Mouse (Mus musculus): ENCODE measurements around the gene Neil3. TPM values are rescaled to one million over a fixed set of nuclear protein-coding genes. Genes with fewer than 3 reads are reported as not detected.

Gene Neil3
- polyA plus RNA-seq, 1 experiment from 2014 or later: 20.5 TPM

DNA sequence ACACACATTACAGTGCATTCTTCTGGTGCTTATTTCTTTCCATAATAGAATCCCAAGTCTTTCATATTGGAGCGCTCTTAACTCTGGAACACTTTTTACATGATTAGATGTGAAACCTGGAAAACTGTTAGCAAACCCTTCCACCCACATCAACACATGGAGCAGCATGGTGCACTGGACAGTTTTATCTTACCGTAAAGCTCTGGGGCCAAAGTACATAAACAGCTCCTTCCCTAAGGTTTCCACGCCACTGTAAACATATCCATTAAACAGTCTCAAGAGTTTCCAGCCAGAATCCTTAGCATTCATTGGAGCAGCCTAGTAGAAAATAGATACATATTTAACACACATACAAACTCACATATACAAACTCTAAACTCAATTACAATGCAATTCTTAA is 15.4 kb downstream of the Neil3 start:
- Histone ChIP-seq H3K9me3 (ENCODE audit: low read length) (no peaks in the 10 kb centered on the region), H3K27ac (ENCODE audit: low read depth) (no peak overlapping the region), H3K4me3 (ENCODE audit: low read depth, low read length) (no peak overlapping the region), H3K4me1 (ENCODE audit: insufficient read depth) (no peaks in the 10 kb centered on the region), H3K9ac (replicated peaks) (no peak overlapping the region), H3K27me3 (ENCODE audit: insufficient read depth, low read length) (no peaks in the 10 kb centered on the region), H3K4me2 (ENCODE audit: low read depth, low read length) (no peak overlapping the region), H3K36me3 (replicated peaks; ENCODE audit: insufficient read depth, low read length) (peaks cover 8% of the 10 kb centered on the region; the same call in 1 of the 2 replicates)
- TF ChIP-seq CTCF (IDR thresholded peaks at IDR 0.05; ENCODE audit: low read depth) (no peak), EP300 (IDR thresholded peaks at IDR 0.05; ENCODE audit: low read depth) (no peak)
- ATAC-seq (no peak), DNase-seq (no peak)
- WGBS (ENCODE audit: insufficient replicate concordance): 85% methylated on average over 3 of the region's 3 CpGs

DNA sequence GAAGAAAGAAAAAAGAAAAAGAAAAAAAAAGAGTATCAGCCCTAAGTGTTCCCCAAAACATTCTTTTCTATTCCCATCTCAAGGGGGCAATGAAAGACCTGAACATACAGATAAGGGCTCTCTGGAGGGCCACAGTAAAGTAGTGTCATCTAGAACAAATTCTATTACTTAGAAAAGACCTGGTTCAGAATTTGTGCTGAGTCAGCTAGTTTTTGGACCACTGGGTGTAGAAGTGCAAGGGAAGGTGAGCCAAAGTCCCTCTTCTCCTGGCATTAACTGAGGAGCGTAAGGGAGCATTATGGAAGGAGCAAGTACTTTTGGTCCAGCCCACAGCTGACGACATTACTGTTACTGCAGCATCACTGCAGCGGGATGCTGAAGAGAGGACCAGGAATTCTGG is 19.7 kb downstream of the Neil3 start:
- H3K9me3 ChIP-seq (ENCODE audit: low read length): no peaks in the 10 kb centered on the region
- no peak overlapping the region for H3K27ac ChIP-seq (ENCODE audit: low read depth)
- H3K4me1 ChIP-seq (ENCODE audit: insufficient read depth): no peaks in the 10 kb centered on the region
- H3K4me3 ChIP-seq (ENCODE audit: low read depth, low read length): no peak overlapping the region
- H3K27me3 ChIP-seq (ENCODE audit: insufficient read depth, low read length): no peaks in the 10 kb centered on the region
- no peak for ATAC-seq
- no peak overlapping the region for H3K9ac ChIP-seq (replicated peaks)
- no peak for DNase-seq
- peaks cover 8% of the 10 kb centered on the region; the same call in 1 of the 2 replicates for H3K36me3 ChIP-seq (replicated peaks; ENCODE audit: insufficient read depth, low read length)
- H3K4me2 ChIP-seq (ENCODE audit: low read depth, low read length): no peak overlapping the region
- TF ChIP-seq CTCF (IDR thresholded peaks at IDR 0.05; ENCODE audit: low read depth) (no peak), EP300 (IDR thresholded peaks at IDR 0.05; ENCODE audit: low read depth) (no peak)
- WGBS (ENCODE audit: insufficient replicate concordance): 98% methylated on average over 3 of the region's 3 CpGs

DNA sequence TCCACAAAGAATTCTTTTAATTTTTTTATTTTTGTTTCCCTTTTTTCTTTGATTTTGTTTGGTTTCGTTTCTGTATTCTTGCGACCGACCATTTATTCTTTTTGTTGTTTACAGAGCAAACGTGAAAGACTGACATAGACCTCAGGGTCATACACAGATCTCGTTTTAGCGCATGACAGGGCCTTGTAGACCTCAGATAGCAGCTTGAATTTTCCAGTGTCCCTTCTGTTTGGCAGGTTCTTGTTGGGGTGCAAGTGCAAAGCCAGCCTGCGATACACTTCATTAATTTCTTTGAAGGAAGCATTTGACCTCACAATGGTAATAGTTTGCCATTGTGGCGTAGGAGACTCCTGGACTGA is 24.6 kb downstream of the Neil3 start:
- no peak for ATAC-seq
- Histone ChIP-seq H3K9me3 (ENCODE audit: low read length) (no peaks in the 10 kb centered on the region), H3K4me1 (ENCODE audit: insufficient read depth) (no peaks in the 10 kb centered on the region), H3K27ac (ENCODE audit: low read depth) (no peak overlapping the region), H3K36me3 (replicated peaks; ENCODE audit: insufficient read depth, low read length) (no peaks in the 10 kb centered on the region), H3K27me3 (ENCODE audit: insufficient read depth, low read length) (no peaks in the 10 kb centered on the region), H3K9ac (replicated peaks) (no peak overlapping the region), H3K4me3 (ENCODE audit: low read depth, low read length) (peak overlapping the region; percentile 25), H3K4me2 (ENCODE audit: low read depth, low read length) (peak overlapping the region; percentile 56)
- TF ChIP-seq CTCF (IDR thresholded peaks at IDR 0.05; ENCODE audit: low read depth) (no peak), EP300 (IDR thresholded peaks at IDR 0.05; ENCODE audit: low read depth) (no peak)
- DNase-seq: no peak
- 74% methylated on average over 8 of the region's 8 CpGs for WGBS (ENCODE audit: insufficient replicate concordance)

DNA sequence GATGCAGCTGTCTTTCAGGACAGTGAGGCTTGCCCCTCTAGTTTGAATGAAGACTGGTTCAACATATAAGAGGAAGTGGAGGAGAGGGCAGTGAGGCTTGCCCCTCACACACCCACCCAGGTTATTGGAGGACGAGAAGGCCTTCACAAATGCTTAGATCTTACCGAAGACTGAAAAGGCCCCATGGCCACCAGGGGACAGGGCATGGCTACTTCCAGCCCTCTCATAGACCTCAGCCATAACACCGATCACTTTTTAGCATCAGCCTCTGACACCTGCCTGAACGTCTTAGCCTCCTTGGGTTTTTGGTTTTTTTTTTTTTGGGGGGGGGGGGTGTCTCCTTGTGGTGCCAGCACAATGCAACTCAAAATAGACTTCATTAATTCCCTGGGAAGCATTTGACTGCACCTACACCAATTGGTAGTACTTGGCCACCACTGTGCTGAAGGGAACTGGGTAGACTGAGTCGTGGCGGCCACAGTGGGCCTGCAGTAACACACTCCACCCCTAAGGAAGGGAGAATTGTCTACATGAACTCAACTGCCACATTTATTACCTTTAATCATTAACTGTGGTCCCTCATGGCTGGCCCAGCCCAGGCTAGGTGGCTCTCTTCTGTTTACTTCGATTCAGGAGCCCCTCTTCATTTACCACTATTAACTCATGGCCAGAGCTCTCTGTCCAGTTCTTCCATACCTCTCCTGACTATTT is 25.1 kb downstream of the Neil3 start:
- Histone ChIP-seq H3K4me3 (ENCODE audit: low read depth, low read length) (peak overlapping the region; percentile 25), H3K4me1 (ENCODE audit: insufficient read depth) (no peaks in the 10 kb centered on the region), H3K36me3 (replicated peaks; ENCODE audit: insufficient read depth, low read length) (no peaks in the 10 kb centered on the region), H3K27me3 (ENCODE audit: insufficient read depth, low read length) (no peaks in the 10 kb centered on the region), H3K4me2 (ENCODE audit: low read depth, low read length) (peak overlapping the region; percentile 56), H3K9ac (replicated peaks) (0 out of 2 replicates have a peak overlapping the region, but pooled peaks have one; percentile 11), H3K9me3 (ENCODE audit: low read length) (no peaks in the 10 kb centered on the region), H3K27ac (ENCODE audit: low read depth) (no peak overlapping the region)
- 90% methylated on average over 7 of the region's 7 CpGs for WGBS (ENCODE audit: insufficient replicate concordance)
- ATAC-seq: peak; percentile 55; the same call in 1 of the 2 replicates
- no peak for TF ChIP-seq CTCF (IDR thresholded peaks at IDR 0.05; ENCODE audit: low read depth)
- TF ChIP-seq EP300 (IDR thresholded peaks at IDR 0.05; ENCODE audit: low read depth): no peak
- DNase-seq: no peak

DNA sequence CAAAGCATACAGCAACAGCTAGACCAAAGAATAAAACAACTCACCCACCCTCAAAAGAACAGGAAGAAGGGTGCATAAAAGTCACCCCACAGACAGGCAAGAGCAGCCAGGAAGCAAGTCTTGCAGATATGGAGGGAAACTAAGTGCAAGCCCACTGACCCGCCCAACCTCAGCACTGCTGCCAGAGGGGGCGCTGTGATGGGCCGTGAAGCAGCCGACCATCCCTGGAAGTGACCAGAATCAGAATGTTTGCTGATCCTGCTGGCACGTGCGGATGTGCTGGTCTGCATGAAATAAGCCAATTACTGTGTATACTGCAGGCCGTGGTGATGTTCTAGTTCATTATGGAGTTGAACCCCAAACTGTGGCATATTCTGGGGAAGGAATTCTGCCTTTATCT is 26.6 kb downstream of the Neil3 start:
- Histone ChIP-seq H3K27ac (ENCODE audit: low read depth) (no peak overlapping the region), H3K4me3 (ENCODE audit: low read depth, low read length) (no peak overlapping the region), H3K9ac (replicated peaks) (no peak overlapping the region), H3K4me2 (ENCODE audit: low read depth, low read length) (no peak overlapping the region), H3K36me3 (replicated peaks; ENCODE audit: insufficient read depth, low read length) (0 out of 2 replicates have a peak, but pooled peaks cover 6% of the 10 kb centered on the region), H3K4me1 (ENCODE audit: insufficient read depth) (no peaks in the 10 kb centered on the region), H3K27me3 (ENCODE audit: insufficient read depth, low read length) (no peaks in the 10 kb centered on the region), H3K9me3 (ENCODE audit: low read length) (no peaks in the 10 kb centered on the region)
- 76% methylated on average over 7 of the region's 7 CpGs for WGBS (ENCODE audit: insufficient replicate concordance)
- no peak for TF ChIP-seq EP300 (IDR thresholded peaks at IDR 0.05; ENCODE audit: low read depth)
- TF ChIP-seq CTCF (IDR thresholded peaks at IDR 0.05; ENCODE audit: low read depth): peak; percentile 46; the same call in 1 of the 2 replicates
- DNase-seq (peak; percentile 28), ATAC-seq (no peak)

DNA sequence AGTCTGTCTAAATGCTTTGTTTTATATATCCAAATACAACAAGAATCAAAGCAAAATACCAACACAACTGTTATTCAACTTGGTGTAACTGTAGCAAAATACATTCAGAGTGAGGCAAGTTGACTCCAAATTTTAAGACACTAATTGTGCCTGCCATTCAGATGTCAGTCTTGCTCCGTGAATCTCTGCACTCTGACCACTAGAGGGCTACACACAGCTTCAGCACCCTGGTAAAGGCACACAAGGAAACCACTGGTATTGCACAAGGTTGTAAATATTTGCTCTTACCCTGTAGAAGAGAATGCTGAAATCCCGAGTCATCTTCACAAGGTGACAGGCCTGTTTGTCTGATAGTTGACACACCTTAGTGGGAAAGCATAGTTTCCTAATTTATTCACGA is 31.8 kb downstream of the Neil3 start:
- no peak overlapping the region for H3K9ac ChIP-seq (replicated peaks)
- H3K36me3 ChIP-seq (replicated peaks; ENCODE audit: insufficient read depth, low read length): peaks cover 14% of the 10 kb centered on the region; the same call in 1 of the 2 replicates
- peak; percentile 95 for ATAC-seq
- H3K27ac ChIP-seq (ENCODE audit: low read depth): peak overlapping the region; percentile 51; the same call in 1 of the 2 replicates
- no peak for DNase-seq
- 23% methylated on average over 3 of the region's 3 CpGs for WGBS (ENCODE audit: insufficient replicate concordance)
- H3K4me2 ChIP-seq (ENCODE audit: low read depth, low read length): no peak overlapping the region
- no peaks in the 10 kb centered on the region for H3K9me3 ChIP-seq (ENCODE audit: low read length)
- H3K4me3 ChIP-seq (ENCODE audit: low read depth, low read length): no peak overlapping the region
- no peaks in the 10 kb centered on the region for H3K27me3 ChIP-seq (ENCODE audit: insufficient read depth, low read length)
- peak; percentile 97 for TF ChIP-seq CTCF (IDR thresholded peaks at IDR 0.05; ENCODE audit: low read depth)
- TF ChIP-seq EP300 (IDR thresholded peaks at IDR 0.05; ENCODE audit: low read depth): no peak
- no peaks in the 10 kb centered on the region for H3K4me1 ChIP-seq (ENCODE audit: insufficient read depth)

All from liver, postnatal 0 days (tissue).